Mouse (Mus musculus) testis, adult 2 months (tissue): Measurements from ENCODE around the gene Nrip1.

ENCODE experiments used
- CTCF ChIP-seq: fragments of 200-500 bp; IDR thresholded peaks from 2 replicates; pipeline ENCODE4 v1.5.1; 2012; ENCODE audit warnings: low read depth, mild to moderate bottlenecking, inconsistent platforms, low read length, moderate library complexity; ENCODE audit not compliant: control insufficient read depth, insufficient read depth, insufficient replicate concordance
- POLR2A ChIP-seq: fragments of 200-500 bp; IDR thresholded peaks from 2 replicates; pipeline ENCODE4 v1.6.1; 2012; ENCODE audit warnings: low read depth, mild to moderate bottlenecking, inconsistent platforms, low read length, moderate library complexity; ENCODE audit not compliant: control insufficient read depth

DNA sequence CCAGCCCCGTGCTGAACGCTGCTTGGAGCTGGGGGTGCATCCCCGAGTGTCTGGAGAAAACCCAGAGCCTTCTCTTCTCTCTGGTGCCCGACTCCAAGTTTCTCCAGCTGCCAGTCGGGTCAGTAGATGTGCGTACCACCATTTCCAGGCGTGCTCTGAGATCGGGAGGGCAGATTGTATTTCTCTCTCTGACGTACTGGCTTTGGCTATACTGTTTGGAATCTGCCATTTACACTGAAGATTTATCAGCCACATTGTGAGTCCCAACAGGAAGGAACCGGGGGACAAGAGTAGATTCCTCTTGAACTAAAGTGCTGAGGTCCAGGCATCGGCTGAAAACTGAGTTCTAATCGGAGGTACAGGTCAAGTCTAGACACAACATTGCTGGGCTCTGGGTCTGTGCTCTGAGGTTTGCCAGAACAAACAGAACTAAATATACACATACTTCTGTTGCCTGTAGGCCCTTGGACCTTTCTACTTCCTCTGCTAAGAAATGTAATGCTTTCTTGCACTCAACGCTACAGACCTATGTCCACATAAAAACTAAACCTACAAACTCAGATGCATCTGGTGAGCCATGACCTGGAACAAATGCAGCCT is 33.8 kb upstream of the Nrip1 start:
- TF ChIP-seq CTCF (no peak), POLR2A (no peak)
